Mouse (Mus musculus) testis, adult 2 months (tissue): Measurements from ENCODE around the gene Gm48552.

ENCODE experiments used
- CTCF ChIP-seq: fragments of 200-500 bp; IDR thresholded peaks from 2 replicates; pipeline ENCODE4 v1.5.1; 2012; ENCODE audit warnings: low read depth, mild to moderate bottlenecking, inconsistent platforms, low read length, moderate library complexity; ENCODE audit not compliant: control insufficient read depth, insufficient read depth, insufficient replicate concordance
- POLR2A ChIP-seq: fragments of 200-500 bp; IDR thresholded peaks from 2 replicates; pipeline ENCODE4 v1.6.1; 2012; ENCODE audit warnings: low read depth, mild to moderate bottlenecking, inconsistent platforms, low read length, moderate library complexity; ENCODE audit not compliant: control insufficient read depth

DNA sequence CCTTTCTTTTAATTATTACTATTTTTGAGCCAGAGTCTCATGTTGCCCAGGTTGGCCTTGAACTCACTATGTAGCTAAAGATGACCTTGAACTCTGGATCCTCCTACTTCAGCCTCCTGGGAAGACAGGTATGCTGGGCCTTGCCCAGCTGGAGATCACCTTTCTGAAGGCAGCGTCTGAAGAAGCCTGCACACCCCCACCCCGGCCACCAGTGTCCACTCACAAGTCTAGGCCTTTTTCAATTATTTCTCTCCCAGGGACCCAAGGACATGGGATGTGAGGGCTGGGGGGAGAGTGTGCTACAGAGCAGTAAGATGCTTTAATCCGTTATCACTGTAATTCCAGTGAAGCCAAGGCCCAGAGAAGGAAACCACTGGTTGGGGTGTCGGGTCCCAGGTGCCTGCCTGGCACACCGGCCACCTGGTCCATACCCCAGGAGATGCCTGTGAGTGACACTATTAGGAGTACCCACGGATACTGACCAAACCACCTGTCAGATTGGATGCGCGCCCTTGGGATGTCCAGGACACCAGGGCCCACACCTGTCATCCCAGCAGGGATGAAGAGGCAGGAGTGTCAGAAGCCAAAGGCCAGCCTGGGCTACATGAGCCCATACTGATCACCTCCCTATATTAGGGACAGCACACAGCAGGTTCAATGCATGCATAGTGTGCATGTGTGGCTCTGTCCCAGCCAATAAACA lies 39.1 kb downstream of the Gm48552 start:
- TF ChIP-seq CTCF (no peak), POLR2A (no peak)
